Mouse (Mus musculus) cerebellum, adult 2 months (tissue): ENCODE data around the gene Sdk2.

Experiments
- CTCF ChIP-seq: fragments of 200-500 bp; IDR thresholded peaks from 2 replicates; pipeline ENCODE4 v1.5.1; 2011; ENCODE audit warnings: low read depth, mild to moderate bottlenecking, control low read depth, low read length, moderate library complexity, borderline replicate concordance; ENCODE audit not compliant: insufficient read depth
- POLR2A ChIP-seq: fragments of 200-500 bp; IDR thresholded peaks from 2 replicates; pipeline ENCODE4 v1.6.1; 2011; ENCODE audit warnings: low read length, control low read depth, borderline replicate concordance; ENCODE audit not compliant: insufficient read depth

DNA sequence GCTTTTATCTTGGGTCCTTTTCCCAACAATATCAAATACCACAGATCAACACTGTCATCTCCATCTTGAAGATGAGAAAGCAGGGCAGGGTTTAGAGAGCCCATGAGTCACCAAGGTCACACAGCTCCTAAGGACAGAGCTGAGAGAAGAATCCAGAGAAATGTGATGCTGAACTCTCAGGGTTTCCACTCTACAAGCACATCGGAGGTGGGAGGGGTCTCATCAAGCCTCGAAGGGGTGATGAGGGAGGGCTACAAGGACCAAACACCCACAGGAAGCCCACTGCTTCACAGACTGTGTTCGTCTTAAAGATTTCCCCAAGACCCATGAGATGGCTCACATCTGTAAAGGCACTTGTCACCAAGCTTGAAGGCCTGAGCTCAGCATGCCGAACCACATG lies 320.9 kb downstream of the Sdk2 start:
- TF ChIP-seq POLR2A: no peak
- TF ChIP-seq CTCF: no peak
